ENCODE assay signal across 27 mouse cellular contexts in the genomic region with DNA sequence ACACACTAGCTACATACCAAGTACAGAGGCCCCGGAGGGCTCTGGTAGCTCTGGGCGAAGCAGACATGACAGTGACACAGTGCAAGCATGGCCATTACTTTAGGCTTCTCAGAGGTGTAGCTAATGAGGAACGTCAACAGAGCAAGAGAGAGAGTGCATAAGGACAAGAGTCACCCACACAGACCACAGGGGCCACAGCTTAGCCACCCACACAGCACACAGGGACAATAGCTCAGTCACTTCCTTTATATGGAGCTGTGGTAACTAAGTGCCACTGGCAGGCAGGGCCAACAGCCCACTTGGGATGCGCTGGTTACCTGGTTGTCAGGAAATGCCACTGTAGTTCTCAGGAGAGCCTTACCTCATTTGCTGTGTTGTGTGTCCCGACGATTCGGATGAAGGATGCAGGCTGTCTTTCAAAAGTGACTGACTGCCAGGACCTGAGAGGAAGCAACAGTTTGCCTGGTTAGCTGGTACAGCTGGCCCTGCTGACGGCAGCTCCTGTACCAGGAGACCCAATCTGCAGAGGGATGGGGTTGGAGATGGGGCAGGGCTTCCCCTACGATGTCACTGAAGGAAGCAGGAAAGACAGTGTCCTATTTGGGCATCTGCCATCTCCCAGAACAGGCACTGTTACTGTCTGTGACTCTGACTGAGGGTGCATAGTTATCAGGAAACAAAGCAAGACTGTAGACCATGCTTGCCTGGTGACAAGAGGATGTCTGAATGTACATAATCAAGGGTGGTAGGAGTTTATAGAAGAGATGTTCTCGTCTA.
DNase-seq lines count a peak whose midpoint lies in the region; ATAC-seq and TF ChIP-seq lines count a peak whose summit lies in the region.
"Had no signal": no experiment of that assay in that cellular context is flagged by ENCODE, and none has a peak within 500 bp of the region (broad histone marks: within the 10 kb centered on the region; RNA-seq: fewer than 3 reads in every experiment).

No protein-coding gene starts in this region.

- H3K9me3 ChIP-seq in hindbrain, postnatal 0 days (ENCODE audit: low read length) = no peaks in the 10 kb centered on the region
- no peaks in the 10 kb centered on the region for H3K9me3 ChIP-seq in hindbrain, embryonic 12.5 days (replicated peaks)
- H3K9me3 ChIP-seq: liver, embryonic 12.5 days; neural tube, embryonic 15.5 days; stomach, embryonic 15.5 days had no signal

- 0 out of 2 replicates have a peak, but pooled peaks have one; percentile 33 for ATAC-seq in hindbrain, postnatal 0 days
- ATAC-seq in hindbrain, embryonic 12.5 days (ENCODE audit: low FRiP score) = no peak
- peak; percentile 41 for ATAC-seq in inflammation-experienced regulatory T-cells, adult 6 months
- ATAC-seq: forebrain, embryonic 16.5 days; liver, embryonic 12.5 days; liver, postnatal 0 days; lung, postnatal 0 days had no signal

- no peak overlapping the region for H3K27ac ChIP-seq in hindbrain, postnatal 0 days
- H3K27ac ChIP-seq in hindbrain, embryonic 12.5 days = no peak overlapping the region
- H3K27ac ChIP-seq: liver, embryonic 12.5 days; stomach, embryonic 15.5 days had no signal

- WGBS in hindbrain, postnatal 0 days = 76% methylated on average over 10 of the region's 10 CpGs
- 88% methylated on average over 10 of the region's 10 CpGs for WGBS in hindbrain, embryonic 12.5 days

- no peaks in the 10 kb centered on the region for H3K27me3 ChIP-seq in hindbrain, postnatal 0 days (ENCODE audit: insufficient read depth, low read length)
- H3K27me3 ChIP-seq in hindbrain, embryonic 12.5 days = no peaks in the 10 kb centered on the region
- H3K27me3 ChIP-seq: liver, embryonic 12.5 days; neural tube, embryonic 15.5 days; stomach, embryonic 15.5 days had no signal

- TF ChIP-seq CTCF in hindbrain, postnatal 0 days (IDR thresholded peaks at IDR 0.05; ENCODE audit: low read depth) = no peak

- H3K4me3 ChIP-seq in hindbrain, postnatal 0 days (ENCODE audit: low read length) = no peak overlapping the region
- no peak overlapping the region for H3K4me3 ChIP-seq in hindbrain, embryonic 12.5 days
- H3K4me3 ChIP-seq: erythroblast, embryonic 14.5 days; liver, embryonic 12.5 days; neural tube, embryonic 15.5 days; stomach, embryonic 15.5 days had no signal

- H3K4me1 ChIP-seq in hindbrain, postnatal 0 days (ENCODE audit: insufficient read depth, low read length) = peaks cover 23% of the 10 kb centered on the region
- H3K4me1 ChIP-seq in hindbrain, embryonic 12.5 days = peaks cover 47% of the 10 kb centered on the region
- H3K4me1 ChIP-seq: liver, embryonic 12.5 days had no signal

- no peak for DNase-seq in hindbrain, postnatal 0 days (ENCODE audit: low spot score)
- DNase-seq in lung, postnatal 36 days = peak; percentile 28
- no peak for DNase-seq in lung, postnatal 25 days (ENCODE audit: low spot score)
- DNase-seq in brain, adult 2 months (ENCODE audit: low read depth, low spot score) = peak; percentile 74
- DNase-seq in testis, postnatal 14 days (ENCODE audit: low spot score) = no peak
- no peak for DNase-seq in urinary bladder, postnatal 25 days (ENCODE audit: low spot score)
- DNase-seq: adrenal gland, adult 8-10 months; cerebellum, adult 11 months; cerebellum, adult 9-11 months; gastrocnemius, postnatal 10 days; heart, postnatal 14 days; kidney, adult 18-20 months; kidney, postnatal 4 days; left cerebral cortex, postnatal 4 days; liver, postnatal 0 days; midbrain, embryonic 14.5 days; retina, postnatal 1 day; right cerebral cortex, postnatal 14 days; thymus, postnatal 14 days had no signal

- no peak overlapping the region for H3K4me2 ChIP-seq in hindbrain, postnatal 0 days (ENCODE audit: low read depth, low read length)
- no peak overlapping the region for H3K4me2 ChIP-seq in hindbrain, embryonic 12.5 days (replicated peaks)
- H3K4me2 ChIP-seq: liver, embryonic 12.5 days; neural tube, embryonic 15.5 days; stomach, embryonic 15.5 days had no signal

- H3K36me3 ChIP-seq in hindbrain, postnatal 0 days (ENCODE audit: insufficient read depth, low read length) = no peaks in the 10 kb centered on the region
- no peaks in the 10 kb centered on the region for H3K36me3 ChIP-seq in hindbrain, embryonic 12.5 days
- H3K36me3 ChIP-seq: liver, embryonic 12.5 days; neural tube, embryonic 15.5 days; stomach, embryonic 15.5 days had no signal

- no peak overlapping the region for H3K9ac ChIP-seq in hindbrain, postnatal 0 days (replicated peaks; ENCODE audit: low read length)
- no peak overlapping the region for H3K9ac ChIP-seq in hindbrain, embryonic 12.5 days
- H3K9ac ChIP-seq: liver, embryonic 12.5 days; liver, postnatal 0 days; neural tube, embryonic 15.5 days; stomach, embryonic 15.5 days had no signal

Comparison
In these comparisons a context has a peak if more than half of its experiments do, and no peak if none do; other contexts are left out.
1. DNase-seq: peak in lung, postnatal 36 days (single experiment) and brain, adult 2 months (single experiment); none in hindbrain, postnatal 0 days (single experiment), lung, postnatal 25 days (single experiment), testis, postnatal 14 days (single experiment) and urinary bladder, postnatal 25 days (single experiment).